Mouse (Mus musculus): ENCODE measurements at regions not wholly inside any gene's neighbourhood (a gene's known extent, or its start where the extent isn't known, plus 50 kb on each side); places are given as distances from the start of the nearest gene placed in this dataset.

DNA sequence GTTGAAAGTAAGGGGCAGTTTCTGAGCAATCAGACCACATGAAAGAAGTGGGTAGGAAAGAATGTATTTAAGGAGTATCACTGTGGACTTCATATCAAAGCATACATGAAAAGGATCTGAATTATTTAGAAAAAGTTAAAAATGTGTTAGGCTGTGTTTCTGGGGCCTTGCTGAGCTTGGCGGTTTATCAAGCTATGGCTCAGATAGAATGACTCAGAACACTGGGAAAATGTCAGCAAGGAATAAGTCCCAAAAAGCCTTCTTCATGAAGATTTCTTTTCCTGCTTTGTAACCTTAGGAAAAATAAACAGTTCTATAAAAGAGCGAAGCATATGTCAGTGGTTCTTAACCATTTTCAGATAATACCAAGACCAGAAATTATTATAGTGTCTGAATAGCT, 56.0 kb upstream of the Plxna4 start:
- Histone ChIP-seq H3K4me3 (ENCODE audit: low read depth, low read length) (no peak overlapping the region), H3K27ac (replicated peaks; ENCODE audit: low read depth, low read length) (no peak overlapping the region), H3K4me1 (ENCODE audit: control insufficient read depth, insufficient read depth, low read length) (no peaks in the 10 kb centered on the region), H3K9me3 (ENCODE audit: control insufficient read depth, low read length) (no peaks in the 10 kb centered on the region), H3K4me2 (ENCODE audit: low read depth, severe bottlenecking) (no peak overlapping the region), H3K27me3 (ENCODE audit: control insufficient read depth, insufficient read depth, low read length) (no peaks in the 10 kb centered on the region), H3K9ac (ENCODE audit: low read length) (no peak overlapping the region), H3K36me3 (ENCODE audit: control insufficient read depth, insufficient read depth, low read length) (no peaks in the 10 kb centered on the region)
- no peak for ATAC-seq (ENCODE audit: insufficient number of reproducible peaks, low FRiP score, low TSS enrichment, low read depth)
- 94% methylated on average over 2 of the region's 2 CpGs for WGBS
- DNase-seq (ENCODE audit: low spot score): no peak

- WGBS: 82% methylated on average over 13 of the region's 13 CpGs
Measured at GRCm38 (mm10) chr6:32638843-32639242, 50.9 kb upstream of the Plxna4 start.

More at GRCm38 (mm10) chr6:32638843-32639242, 50.9 kb upstream of the Plxna4 start:
- Histone ChIP-seq H3K4me2 (ENCODE audit: low read depth, severe bottlenecking) (no peak overlapping the region), H3K27ac (replicated peaks; ENCODE audit: low read depth, low read length) (no peak overlapping the region), H3K4me1 (ENCODE audit: control insufficient read depth, insufficient read depth, low read length) (no peaks in the 10 kb centered on the region), H3K4me3 (ENCODE audit: low read depth, low read length) (no peak overlapping the region), H3K9ac (ENCODE audit: low read length) (no peak overlapping the region), H3K36me3 (ENCODE audit: control insufficient read depth, insufficient read depth, low read length) (no peaks in the 10 kb centered on the region), H3K9me3 (ENCODE audit: control insufficient read depth, low read length) (no peaks in the 10 kb centered on the region), H3K27me3 (ENCODE audit: control insufficient read depth, insufficient read depth, low read length) (no peaks in the 10 kb centered on the region)
- ATAC-seq (ENCODE audit: insufficient number of reproducible peaks, low FRiP score, low TSS enrichment, low read depth) (no peak), DNase-seq (ENCODE audit: low spot score) (no peak)
